Mouse (Mus musculus) left cerebral cortex, postnatal 25 days (tissue): ENCODE measurements around the gene Map1s. TPM values are rescaled to one million over a fixed set of nuclear protein-coding genes. Genes with fewer than 3 reads are reported as not detected.

Experiments
- DNase-seq, 2 experiments: peaks; one replicate each; pipeline ENCODE4 v3.0.0; 2022; ENCODE audit warnings: low spot score in 2 of 2, mixed read lengths in 1 of 2
- intact Hi-C: fragments of 180-260 bp; cut with DNase I; formaldehyde crosslinking; loops from one replicate; pipeline ENCODE4 v1.15.1; 2025
- microRNA-seq, 2 experiments: library from miRNA; unstranded; fragments of <30 nt; microRNA quantifications; one replicate each; pipeline ENCODE4 v1.2.0; 2022
- total RNA-seq, 2 experiments: library from RNA; stranded (reverse); gene quantifications; 2 replicates each; pipeline ENCODE4 v1.2.3; 2021

Gene Map1s
- total RNA-seq, 2 experiments from 2014 or later: 71.2 to 80.7 TPM

GRCm38 (mm10) chr8:70926396-70926795, 20.7 kb downstream of the Map1s start:
- DNase-seq: peak in 1 of 2 experiments; percentile 50

GRCm38 (mm10) chr8:70928096-70928495, 22.4 kb downstream of the Map1s start:
- DNase-seq: no peak
- intact Hi-C loops: no loop called here

More at GRCm38 (mm10) chr8:70926396-70926795, 20.7 kb downstream of the Map1s start:
- intact Hi-C loops: no loop called here

- DNase-seq: no peak
- intact Hi-C loops: no loop called here
Observed at GRCm38 (mm10) chr8:70928778-70929322, 23.1 kb downstream of the Map1s start.

GRCm38 (mm10) chr8:70931731-70932130, 26.0 kb downstream of the Map1s start:
- DNase-seq: no peak

GRCm38 (mm10) chr8:70933036-70933435, 27.3 kb downstream of the Map1s start:
- intact Hi-C loops: no loop called here
- no peak for DNase-seq

More at GRCm38 (mm10) chr8:70931731-70932130, 26.0 kb downstream of the Map1s start:
- intact Hi-C loops: no loop called here

- intact Hi-C loops: no loop called here
Observed at GRCm38 (mm10) chr8:70934786-70935185, 29.1 kb downstream of the Map1s start.

GRCm38 (mm10) chr8:70937200-70937599, 31.5 kb downstream of the Map1s start:
- intact Hi-C loops: no loop called here

More at GRCm38 (mm10) chr8:70934786-70935185, 29.1 kb downstream of the Map1s start:
- peak in 1 of 2 experiments; percentile 43 for DNase-seq

GRCm38 (mm10) chr8:70941478-70941877, 35.7 kb downstream of the Map1s start:
- intact Hi-C loops: no loop called here
- peak in 1 of 2 experiments; percentile 40 for DNase-seq

More at GRCm38 (mm10) chr8:70937200-70937599, 31.5 kb downstream of the Map1s start:
- no peak for DNase-seq

GRCm38 (mm10) chr8:70943187-70943586, 37.5 kb downstream of the Map1s start:
- intact Hi-C loops: no loop called here
- DNase-seq: no peak

GRCm38 (mm10) chr8:70949847-70950246, 44.1 kb downstream of the Map1s start:
- intact Hi-C loops: no loop called here
- no peak for DNase-seq

GRCm38 (mm10) chr8:70960703-70961472, 55.2 kb downstream of the Map1s start:
- intact Hi-C loops: no loop called here
- no peak for DNase-seq

- DNase-seq: peak in 1 of 2 experiments; percentile 5
- intact Hi-C loops: loop anchor here (2.0 kb wide), 1 partner anchor 67 kb away; the partner anchor contains the start of gene Rpl18a
Observed at GRCm38 (mm10) chr8:70964159-70964558, 58.4 kb downstream of the Map1s start.

GRCm38 (mm10) chr8:70964861-70965260, 59.1 kb downstream of the Map1s start:
- no peak for DNase-seq
- intact Hi-C loops: loop anchor here (2.0 kb wide), 1 partner anchor 68 kb away; the partner anchor contains the start of gene Rpl18a

Small RNA genes lying within 50 kb of the gene (microRNA-seq; reads per million reads assigned to microRNA genes)
- gene Mir1969 (17.1 to 17.5 reads per million in 2 experiments), gene Mir7067 (2.0 to 3.4 reads per million in 2 experiments)

Other genes starting within 250 kb of the Map1s start
- gene Pgpep1, start 245.5 kb upstream of the Map1s start, total RNA-seq: 10 to 100 TPM; 12.7 to 18.1 TPM
- 10 to 100 TPM; 62.9 to 63.5 TPM for gene Lsm4, start 232.7 kb upstream of the Map1s start, total RNA-seq
- gene Jund, start 207.0 kb upstream of the Map1s start, total RNA-seq: 100 to 1,000 TPM; 209 to 225 TPM
- gene Iqcn, start 202.5 kb upstream of the Map1s start, total RNA-seq: under 1 TPM; 0.18 to 0.30 TPM
- gene Gm3336, start 187.4 kb upstream of the Map1s start, total RNA-seq: not detected
- gene Pde4c, start 182.2 kb upstream of the Map1s start, total RNA-seq: 1 to 10 TPM; 1.6 to 1.7 TPM
- gene Rab3a, start 151.3 kb upstream of the Map1s start, total RNA-seq: 100 to 1,000 TPM; 830 to 904 TPM
- 10 to 100 TPM; 34.5 to 43.2 TPM for gene Mpv17l2, start 145.0 kb upstream of the Map1s start, total RNA-seq
- gene Pik3r2, start 129.2 kb upstream of the Map1s start, total RNA-seq: 100 to 1,000 TPM; 150 to 152 TPM
- 100 to 1,000 TPM; 298 to 350 TPM for gene Mast3, start 100.9 kb upstream of the Map1s start, total RNA-seq
- gene Il12rb1, start 97.5 kb upstream of the Map1s start, total RNA-seq: under 1 TPM; 0.80 to 0.83 TPM
- 10 to 100 TPM in 1 of 2 experiments, 1 to 10 TPM in 1; 9.5 to 12.2 TPM for gene Arrdc2, start 66.2 kb upstream of the Map1s start, total RNA-seq
- gene Kcnn1, start 42.7 kb upstream of the Map1s start, total RNA-seq: 10 to 100 TPM; 19.1 to 20.9 TPM
- gene Ccdc124, start 32.0 kb upstream of the Map1s start, total RNA-seq: 10 to 100 TPM; 88.0 to 95.9 TPM
- 10 to 100 TPM in 1 of 2 experiments, 1 to 10 TPM in 1; 8.2 to 10.9 TPM for gene Slc5a5, start 13.2 kb upstream of the Map1s start, total RNA-seq
- gene Rpl18a, start 8.5 kb upstream of the Map1s start, total RNA-seq: 100 to 1,000 TPM; 550 to 570 TPM